Mouse (Mus musculus) embryonic fibroblast, embryonic 13.5 days (primary cell): ENCODE results near the gene Dnaic1. TPM values are rescaled to one million over a fixed set of nuclear protein-coding genes. Genes with fewer than 3 reads are reported as not detected.

Source experiments
- H3K27ac ChIP-seq: 2 replicates; pipeline ENCODE4 v1.5.1; 2012; ENCODE audit warnings: low read length, control low read depth, inconsistent platforms; ENCODE audit not compliant: insufficient read depth
- H3K4me1 ChIP-seq: 2 replicates; pipeline ENCODE4 v1.6.1; 2011; ENCODE audit warnings: low read length; ENCODE audit not compliant: control insufficient read depth, insufficient read depth
- H3K4me3 ChIP-seq: 2 replicates; pipeline ENCODE4 v1.5.1; 2011; ENCODE audit warnings: mild to moderate bottlenecking, control low read depth, low read length; ENCODE audit not compliant: insufficient read depth
- CTCF ChIP-seq: IDR thresholded peaks from 2 replicates; pipeline ENCODE4 v1.5.1; 2011; ENCODE audit warnings: mild to moderate bottlenecking, control low read depth, low read length, moderate library complexity, borderline replicate concordance; ENCODE audit not compliant: insufficient read depth
- POLR2A ChIP-seq: IDR thresholded peaks from 2 replicates; pipeline ENCODE4 v1.6.1; 2011; ENCODE audit warnings: low read depth, mild to moderate bottlenecking, control low read depth, low read length, moderate library complexity
- polyA plus RNA-seq: library from polyadenylated mRNA; stranded (reverse); fragments of >200 nt; gene quantifications from 2 replicates; pipeline ENCODE4 v1.2.4, GENCODE M21; 2011; ENCODE audit warnings: low read depth; ENCODE audit not compliant: missing spikeins, insufficient read length

Gene Dnaic1
- polyA plus RNA-seq, 1 experiment, result not detected

DNA sequence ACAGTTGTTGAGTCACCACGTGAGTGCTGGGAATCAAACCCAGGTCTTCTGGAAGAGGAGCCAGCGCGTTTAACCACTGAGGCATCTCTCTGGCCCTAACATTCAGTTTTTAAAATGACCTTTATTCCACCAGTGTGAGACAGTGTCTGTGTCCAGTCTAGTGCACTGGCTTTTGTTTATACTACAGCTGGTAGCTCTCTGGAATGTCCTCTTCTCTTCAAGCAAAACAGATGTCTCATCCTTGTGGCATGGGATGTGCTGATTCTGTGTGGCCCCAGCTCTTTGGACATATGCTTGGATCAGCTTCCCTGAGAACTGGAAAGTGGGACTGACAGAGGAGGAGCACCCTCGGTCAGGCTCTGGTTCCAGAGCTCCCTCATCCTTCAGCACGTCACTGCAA is 34.7 kb upstream of the Dnaic1 start:
- no peaks in the 10 kb centered on the region for H3K4me1 ChIP-seq
- TF ChIP-seq POLR2A, result no peak
- TF ChIP-seq CTCF, result no peak
- H3K4me3 ChIP-seq, result no peak overlapping the region
- H3K27ac ChIP-seq, result no peak overlapping the region

GRCm38 (mm10) chr4:41542136-41542535 is 27.4 kb upstream of the Dnaic1 start:
- Histone ChIP-seq H3K4me1 (no peaks in the 10 kb centered on the region), H3K27ac (no peak overlapping the region), H3K4me3 (no peak overlapping the region)
- TF ChIP-seq POLR2A (no peak), CTCF (no peak)

GRCm38 (mm10) chr4:41545985-41546384 is 23.6 kb upstream of the Dnaic1 start:
- Histone ChIP-seq H3K4me3 (no peak overlapping the region), H3K4me1 (no peaks in the 10 kb centered on the region), H3K27ac (no peak overlapping the region)
- TF ChIP-seq POLR2A, result no peak
- TF ChIP-seq CTCF, result no peak

- TF ChIP-seq CTCF, result no peak
- no peak for TF ChIP-seq POLR2A
- no peak overlapping the region for H3K27ac ChIP-seq
- no peak overlapping the region for H3K4me3 ChIP-seq
- no peaks in the 10 kb centered on the region for H3K4me1 ChIP-seq
Measured at GRCm38 (mm10) chr4:41547086-41547485, 22.5 kb upstream of the Dnaic1 start.

DNA sequence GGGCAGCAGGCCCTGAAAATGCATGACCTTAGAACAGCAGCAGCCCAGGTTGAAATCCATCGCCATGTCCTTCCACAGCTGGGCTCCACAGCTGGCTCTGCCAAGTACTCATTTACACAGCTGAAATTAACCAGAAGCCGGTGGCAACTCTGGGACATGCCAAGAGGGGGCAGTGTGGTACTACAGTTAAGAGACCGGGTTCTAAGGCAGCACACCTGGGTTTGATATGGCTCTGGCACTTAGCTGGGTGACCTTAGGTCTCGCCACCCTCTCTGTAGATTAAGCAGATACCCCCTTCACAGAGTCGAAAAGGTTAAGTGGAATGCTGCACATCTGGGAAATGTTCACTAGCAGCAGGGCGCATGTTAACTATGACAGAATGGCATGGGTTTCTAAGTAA is 17.0 kb upstream of the Dnaic1 start:
- no peak overlapping the region for H3K27ac ChIP-seq
- no peak overlapping the region for H3K4me3 ChIP-seq
- no peaks in the 10 kb centered on the region for H3K4me1 ChIP-seq
- TF ChIP-seq CTCF (peak; percentile 47; the same call in 1 of the 2 replicates), POLR2A (no peak)

DNA sequence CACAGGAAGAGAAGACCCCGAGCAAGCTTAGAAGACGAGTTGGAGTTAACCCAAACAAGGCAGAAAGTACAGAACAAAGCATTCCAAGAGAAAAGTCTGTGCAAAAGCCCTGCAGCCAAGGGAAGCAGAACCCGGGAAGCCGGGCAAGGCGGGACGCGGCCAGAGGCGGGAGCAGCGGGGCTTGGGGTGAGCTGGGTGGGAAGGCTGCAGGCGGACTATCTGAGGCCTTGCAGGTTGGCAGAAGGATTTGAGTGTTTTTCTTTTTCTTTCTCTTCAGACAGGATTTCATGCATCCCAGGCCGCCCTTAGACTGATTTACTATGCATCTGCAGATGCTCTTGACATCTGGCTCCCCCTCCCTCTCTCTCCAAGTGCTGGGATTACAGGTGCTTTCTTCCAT is 16.5 kb upstream of the Dnaic1 start:
- Histone ChIP-seq H3K4me1 (no peaks in the 10 kb centered on the region), H3K27ac (no peak overlapping the region), H3K4me3 (no peak overlapping the region)
- no peak for TF ChIP-seq CTCF
- TF ChIP-seq POLR2A, result no peak

GRCm38 (mm10) chr4:41554994-41555663 is 14.4 kb upstream of the Dnaic1 start:
- no peaks in the 10 kb centered on the region for H3K4me1 ChIP-seq
- H3K27ac ChIP-seq, result no peak overlapping the region
- TF ChIP-seq POLR2A, result no peak
- TF ChIP-seq CTCF, result no peak
- H3K4me3 ChIP-seq, result no peak overlapping the region

- Histone ChIP-seq H3K27ac (no peak overlapping the region), H3K4me1 (no peaks in the 10 kb centered on the region), H3K4me3 (no peak overlapping the region)
- TF ChIP-seq POLR2A (no peak), CTCF (no peak)
Measured at GRCm38 (mm10) chr4:41556311-41556953, 13.1 kb upstream of the Dnaic1 start.

DNA sequence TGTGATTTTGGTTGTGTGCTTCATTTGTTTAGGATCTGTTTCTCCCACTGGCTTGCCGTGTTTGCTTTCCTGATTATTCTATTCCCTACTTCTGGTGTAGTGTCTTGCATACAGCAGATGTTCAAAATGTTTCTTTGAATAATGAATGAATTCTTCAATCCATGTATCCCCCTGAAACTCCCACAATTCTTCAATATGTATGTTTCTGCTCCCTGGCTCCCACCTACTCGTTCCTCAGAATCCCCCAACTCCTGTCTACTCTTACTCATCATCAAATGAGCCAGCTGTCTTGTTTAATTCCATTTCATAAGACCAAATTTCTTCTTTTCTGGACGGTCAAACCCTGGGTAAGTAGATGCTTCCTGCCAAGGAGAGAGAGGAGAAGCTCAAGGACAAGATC is 12.5 kb upstream of the Dnaic1 start:
- Histone ChIP-seq H3K27ac (no peak overlapping the region), H3K4me1 (no peaks in the 10 kb centered on the region), H3K4me3 (no peak overlapping the region)
- no peak for TF ChIP-seq POLR2A
- TF ChIP-seq CTCF, result no peak

DNA sequence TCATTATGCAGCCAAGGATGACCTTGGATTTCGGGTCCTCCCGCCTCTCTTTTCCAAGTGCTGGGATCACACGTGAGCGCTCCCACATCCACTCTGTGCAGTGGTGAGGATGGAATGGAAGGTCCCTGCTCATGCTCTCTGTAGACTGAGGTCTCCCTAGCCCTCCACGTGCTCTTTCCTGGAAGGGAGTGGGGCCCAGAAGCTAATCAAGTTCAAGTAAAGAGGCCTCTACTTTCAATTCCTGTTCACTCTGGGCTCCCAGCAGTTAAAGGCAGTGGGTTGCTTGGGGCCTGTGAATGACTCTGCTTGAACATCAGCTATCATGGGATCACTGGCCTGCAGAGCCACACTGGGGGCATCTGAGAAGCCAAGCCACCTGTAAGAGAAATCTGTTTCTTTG is 6.3 kb upstream of the Dnaic1 start:
- no peak for TF ChIP-seq POLR2A
- no peak for TF ChIP-seq CTCF
- H3K4me3 ChIP-seq, result no peak overlapping the region
- H3K27ac ChIP-seq, result no peak overlapping the region
- H3K4me1 ChIP-seq, result 0 out of 2 replicates have a peak, but pooled peaks cover 5% of the 10 kb centered on the region

GRCm38 (mm10) chr4:41566123-41566522 is 3.5 kb upstream of the Dnaic1 start:
- Histone ChIP-seq H3K4me3 (no peak overlapping the region), H3K27ac (no peak overlapping the region), H3K4me1 (0 out of 2 replicates have a peak, but pooled peaks cover 5% of the 10 kb centered on the region)
- TF ChIP-seq POLR2A (no peak), CTCF (no peak)

GRCm38 (mm10) chr4:41568239-41568638 is 1.3 kb upstream of the Dnaic1 start:
- TF ChIP-seq CTCF (no peak), POLR2A (peak; percentile 54; the same call in 1 of the 2 replicates)
- peak overlapping the region; percentile 65 for H3K4me3 ChIP-seq
- 0 out of 2 replicates have a peak, but pooled peaks cover 5% of the 10 kb centered on the region for H3K4me1 ChIP-seq
- H3K27ac ChIP-seq, result no peak overlapping the region
